Mouse (Mus musculus) left cerebral cortex, adult 2 months (tissue): ENCODE results near the gene Mettl23. TPM values are rescaled to one million over a fixed set of nuclear protein-coding genes. Genes with fewer than 3 reads are reported as not detected.
"Not testable (repeated sequence)": the region's sequence is repeated elsewhere in the genome, so short reads cannot be mapped to it uniquely, and the experiment has no call there.

Source experiments
- DNase-seq, 2 experiments: peaks; one replicate each; pipeline ENCODE4 v3.0.0; 2021 to 2022; ENCODE audit warnings: low spot score in 2 of 2, mixed read lengths in 1 of 2; ENCODE audit errors: extremely low spot score in 1 of 2
- H3K27ac ChIP-seq: fragments of 200-600 bp; 2 replicates; pipeline ENCODE4 v1.8.1; 2022
- H3K4me3 ChIP-seq: fragments of 200-600 bp; 2 replicates; pipeline ENCODE4 v1.8.1; 2022
- CTCF ChIP-seq: fragments of 200-600 bp; IDR thresholded peaks from 2 replicates; pipeline ENCODE4 v1.8.1; 2022; ENCODE audit warnings: antibody characterized with exemption, mild to moderate bottlenecking, moderate library complexity
- intact Hi-C: fragments of 180-260 bp; cut with DNase I; formaldehyde crosslinking; loops from one replicate; pipeline ENCODE4 v1.15.1; 2025
- total RNA-seq, 2 experiments: library from RNA; stranded (reverse); gene quantifications; 2 replicates each; pipeline ENCODE4 v1.2.3; 2021

The Mettl23 gene
- total RNA-seq, 2 experiments from 2014 or later = 23.9 to 26.3 TPM

- DNase-seq = no peak
- TF ChIP-seq CTCF = no peak
- Histone ChIP-seq H3K4me3 (no peak overlapping the region), H3K27ac (no peak overlapping the region)
- intact Hi-C loops = no loop called here
Observed at GRCm38 (mm10) chr11:116821057-116821940, 21.8 kb upstream of the Mettl23 start.

- no peak overlapping the region for H3K4me3 ChIP-seq
- H3K27ac ChIP-seq = no peak overlapping the region
- DNase-seq = no peak
- no peak for TF ChIP-seq CTCF
- intact Hi-C loops = no loop called here
Observed at GRCm38 (mm10) chr11:116822215-116822614, 20.9 kb upstream of the Mettl23 start.

DNA sequence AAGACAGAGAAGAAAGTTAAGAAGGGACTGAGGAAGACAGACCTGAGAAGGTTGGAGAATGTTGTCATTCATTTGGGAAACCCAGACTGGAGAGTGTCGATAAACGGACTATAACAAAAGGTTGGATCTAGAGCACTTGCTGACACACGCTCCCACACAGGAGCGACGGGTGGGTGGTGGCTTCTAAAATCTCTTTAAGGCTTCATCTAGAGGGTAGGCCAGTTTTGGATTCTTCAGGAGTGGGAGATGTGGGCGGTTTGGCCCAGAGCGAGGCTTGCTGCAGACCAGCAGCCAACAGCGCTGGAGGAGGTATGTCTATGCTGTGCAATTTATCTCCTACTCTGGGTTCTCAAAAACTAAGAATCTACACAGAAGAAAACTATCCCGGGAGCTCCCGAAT, 20.5 kb upstream of the Mettl23 start:
- Histone ChIP-seq H3K4me3 (no peak overlapping the region), H3K27ac (no peak overlapping the region)
- intact Hi-C loops = no loop called here
- DNase-seq = no peak
- TF ChIP-seq CTCF = no peak

- H3K4me3 ChIP-seq = no peak overlapping the region
- no peak for DNase-seq
- H3K27ac ChIP-seq = no peak overlapping the region
- TF ChIP-seq CTCF = no peak
- intact Hi-C loops = no loop called here
Observed at GRCm38 (mm10) chr11:116823255-116823654, 19.8 kb upstream of the Mettl23 start.

DNA sequence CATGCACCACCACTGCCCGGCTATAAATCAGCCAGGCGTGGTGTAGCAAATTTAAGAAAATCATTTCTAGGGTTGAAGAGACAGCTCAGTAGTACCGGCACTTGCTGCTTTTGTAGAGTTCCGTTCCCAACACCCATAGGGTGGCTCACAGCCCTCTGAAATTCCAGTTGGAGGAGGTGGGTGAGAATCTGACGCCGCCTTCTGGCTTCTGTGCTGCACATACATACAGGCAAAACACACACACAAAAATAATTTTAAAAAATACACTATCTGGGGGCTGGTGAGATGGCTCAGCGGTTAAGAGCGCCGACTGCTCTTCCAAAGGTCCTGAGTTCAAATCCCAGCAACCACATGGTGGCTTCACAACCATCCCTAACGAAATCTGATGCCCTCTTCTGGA, 19.2 kb upstream of the Mettl23 start:
- H3K4me3 ChIP-seq, DNase-seq, H3K27ac ChIP-seq, intact Hi-C loops: not testable (repeated sequence)

GRCm38 (mm10) chr11:116825230-116825629, 17.8 kb upstream of the Mettl23 start:
- intact Hi-C loops = no loop called here
- DNase-seq = no peak
- Histone ChIP-seq H3K4me3 (no peak overlapping the region), H3K27ac (no peak overlapping the region)
- TF ChIP-seq CTCF = no peak

GRCm38 (mm10) chr11:116826550-116827504, 16.3 kb upstream of the Mettl23 start:
- intact Hi-C loops = no loop called here
- peak overlapping the region; percentile 67 for H3K27ac ChIP-seq

GRCm38 (mm10) chr11:116827534-116828165, 15.4 kb upstream of the Mettl23 start, which contains the start of gene Mxra7:
Mxra7 (minus strand) TSS chr11:116828046.
- Histone ChIP-seq H3K27ac (peak within 1 kb of the TSS; percentile 67), H3K4me3 (peak within 1 kb of the TSS; percentile 67)
- TF ChIP-seq CTCF = no peak
- peak; percentile 59 to 70 for DNase-seq
- intact Hi-C loops = no loop called here

More at GRCm38 (mm10) chr11:116826550-116827504, 16.3 kb upstream of the Mettl23 start:
- no peak for DNase-seq
- TF ChIP-seq CTCF = no peak
- H3K4me3 ChIP-seq = peak overlapping the region; percentile 67

- TF ChIP-seq CTCF = no peak
- no peak for DNase-seq
- intact Hi-C loops = no loop called here
- no peak overlapping the region for H3K27ac ChIP-seq
- H3K4me3 ChIP-seq = no peak overlapping the region
Observed at GRCm38 (mm10) chr11:116832172-116832685, 10.8 kb upstream of the Mettl23 start.

DNA sequence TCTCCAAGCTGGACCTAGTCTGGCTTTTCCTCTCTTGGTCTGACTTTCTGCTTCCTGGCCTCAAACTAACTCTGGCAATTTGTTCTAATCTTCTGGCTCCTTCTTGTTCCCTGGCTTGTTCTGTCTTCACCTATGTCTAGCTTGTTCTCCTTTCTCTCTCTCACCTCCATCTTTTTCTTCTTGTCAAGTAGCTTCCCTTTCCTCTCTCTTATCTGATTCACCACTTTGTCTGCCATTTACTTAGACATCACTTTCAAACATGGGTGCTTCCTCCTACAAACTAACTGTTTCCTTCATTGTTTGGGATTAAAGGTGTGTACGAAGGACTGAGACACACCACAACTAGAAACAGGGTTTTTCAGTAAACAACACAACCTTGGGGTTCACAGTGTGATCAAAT, 8.1 kb upstream of the Mettl23 start:
- no peak for TF ChIP-seq CTCF
- no peak for DNase-seq
- Histone ChIP-seq H3K4me3 (no peak overlapping the region), H3K27ac (no peak overlapping the region)
- intact Hi-C loops = no loop called here

GRCm38 (mm10) chr11:116836283-116836682, 6.8 kb upstream of the Mettl23 start:
- Histone ChIP-seq H3K4me3 (no peak overlapping the region), H3K27ac (no peak overlapping the region)
- DNase-seq = no peak
- no peak for TF ChIP-seq CTCF
- intact Hi-C loops = no loop called here
